Mouse (Mus musculus) lung, postnatal 0 days (tissue): ENCODE data around the gene Tpd52l1.

Experiments
- CTCF ChIP-seq: IDR thresholded peaks from 2 replicates; pipeline ENCODE4 v1.5.1; 2016; ENCODE audit warnings: antibody characterized with exemption, mild to moderate bottlenecking
- EP300 ChIP-seq: IDR thresholded peaks from 2 replicates; pipeline ENCODE4 v1.6.1; 2016; ENCODE audit warnings: antibody characterized with exemption, mild to moderate bottlenecking, control low read depth

DNA sequence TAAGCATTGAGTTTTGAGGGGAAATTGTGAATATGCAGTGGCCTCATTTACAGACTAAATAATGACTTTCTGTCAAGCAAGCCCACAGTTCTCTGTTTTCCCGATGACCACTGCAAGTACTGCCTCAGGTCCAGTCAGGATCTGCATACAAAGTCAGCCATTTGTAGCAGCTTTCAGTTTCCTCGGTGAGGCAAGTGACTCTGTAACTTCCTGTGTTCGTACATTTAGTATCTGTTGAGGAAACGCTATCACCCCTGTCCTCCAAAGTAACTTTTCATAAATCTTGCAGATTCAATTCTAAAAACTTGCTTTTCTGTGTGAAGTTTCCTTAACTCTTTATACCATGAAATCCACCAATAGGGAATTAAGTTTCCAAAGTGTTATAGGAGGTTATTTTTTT, 19.7 kb upstream of the Tpd52l1 start:
- TF ChIP-seq CTCF (no peak), EP300 (no peak)
